Mouse (Mus musculus): ENCODE data around the gene Taf3. TPM values are rescaled to one million over a fixed set of nuclear protein-coding genes. Genes with fewer than 3 reads are reported as not detected.

The Taf3 gene
- polyA plus RNA-seq, 1 experiment from 2014 or later: 11.4 TPM

- no peak overlapping the region for H3K27ac ChIP-seq (ENCODE audit: low read depth, low read length)
- no peak overlapping the region for H3K4me2 ChIP-seq (ENCODE audit: low read length)
- H3K27me3 ChIP-seq (replicated peaks; ENCODE audit: control insufficient read depth, insufficient read depth, low read length): peaks cover 44% of the 10 kb centered on the region
- H3K36me3 ChIP-seq (ENCODE audit: control insufficient read depth, insufficient read depth, low read length): no peaks in the 10 kb centered on the region
- ATAC-seq: no peak
- WGBS: 6% methylated on average over 7 of the region's 7 CpGs
- H3K9me3 ChIP-seq (ENCODE audit: control insufficient read depth, low read length): no peaks in the 10 kb centered on the region
- no peak overlapping the region for H3K4me3 ChIP-seq (ENCODE audit: low read length)
- H3K9ac ChIP-seq (ENCODE audit: low read depth, low read length): no peak overlapping the region
- peaks cover 2% of the 10 kb centered on the region; the same call in 1 of the 2 replicates for H3K4me1 ChIP-seq (ENCODE audit: control insufficient read depth, insufficient read depth, low read depth, low read length)
Observed at GRCm38 (mm10) chr2:9892541-9892940, 155.9 kb downstream of the Taf3 start.

DNA sequence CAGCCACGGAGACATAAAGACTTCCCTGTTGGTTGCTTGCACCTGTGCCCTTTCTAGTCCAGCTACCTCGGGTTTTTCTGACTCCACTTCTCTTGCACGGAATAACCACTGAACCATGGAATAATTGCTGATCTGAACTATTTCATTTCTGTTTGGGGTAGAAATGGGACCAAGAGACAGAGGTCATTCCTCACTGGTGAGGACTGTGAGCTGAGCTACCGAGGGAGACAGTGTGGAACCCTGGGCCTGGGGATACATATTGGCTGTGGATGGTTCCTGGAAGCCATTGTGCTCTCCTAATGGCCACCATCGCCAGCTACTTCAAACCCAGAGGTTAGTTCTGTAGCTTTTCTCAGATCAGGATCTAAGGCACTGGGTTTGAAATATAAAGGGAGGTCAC, 157.5 kb downstream of the Taf3 start:
- no peak overlapping the region for H3K4me2 ChIP-seq (ENCODE audit: low read length)
- WGBS: 3% methylated on average over 5 of the region's 5 CpGs
- no peak overlapping the region for H3K4me3 ChIP-seq (ENCODE audit: low read length)
- ATAC-seq: no peak
- H3K4me1 ChIP-seq (ENCODE audit: control insufficient read depth, insufficient read depth, low read depth, low read length): peaks cover 1% of the 10 kb centered on the region; the same call in 1 of the 2 replicates
- no peak overlapping the region for H3K9ac ChIP-seq (ENCODE audit: low read depth, low read length)
- H3K27me3 ChIP-seq (replicated peaks; ENCODE audit: control insufficient read depth, insufficient read depth, low read length): peaks cover 49% of the 10 kb centered on the region
- H3K36me3 ChIP-seq (ENCODE audit: control insufficient read depth, insufficient read depth, low read length): no peaks in the 10 kb centered on the region
- H3K27ac ChIP-seq (ENCODE audit: low read depth, low read length): no peak overlapping the region
- H3K9me3 ChIP-seq (ENCODE audit: control insufficient read depth, low read length): no peaks in the 10 kb centered on the region

GRCm38 (mm10) chr2:9890251-9890650, 158.1 kb downstream of the Taf3 start:
- no peaks in the 10 kb centered on the region for H3K4me1 ChIP-seq (ENCODE audit: control insufficient read depth, insufficient read depth, low read depth, low read length)
- ATAC-seq: no peak
- peaks cover 52% of the 10 kb centered on the region for H3K27me3 ChIP-seq (replicated peaks; ENCODE audit: control insufficient read depth, insufficient read depth, low read length)
- no peak overlapping the region for H3K4me3 ChIP-seq (ENCODE audit: low read length)
- no peak overlapping the region for H3K9ac ChIP-seq (ENCODE audit: low read depth, low read length)
- no peaks in the 10 kb centered on the region for H3K9me3 ChIP-seq (ENCODE audit: control insufficient read depth, low read length)
- H3K27ac ChIP-seq (ENCODE audit: low read depth, low read length): no peak overlapping the region
- H3K36me3 ChIP-seq (ENCODE audit: control insufficient read depth, insufficient read depth, low read length): no peaks in the 10 kb centered on the region
- 5% methylated on average over 8 of the region's 8 CpGs for WGBS
- H3K4me2 ChIP-seq (ENCODE audit: low read length): no peak overlapping the region

GRCm38 (mm10) chr2:9889651-9890183, 158.7 kb downstream of the Taf3 start, which contains the start of gene Gata3:
TSS of gene Gata3 (minus strand) at chr2:9890034.
- no peak within 1 kb of the TSS for H3K9ac ChIP-seq (ENCODE audit: low read depth, low read length)
- no peak within 1 kb of the TSS for H3K27ac ChIP-seq (ENCODE audit: low read depth, low read length)
- peak within 1 kb of the TSS; percentile 39 for H3K4me2 ChIP-seq (ENCODE audit: low read length)
- H3K27me3 ChIP-seq (replicated peaks; ENCODE audit: control insufficient read depth, insufficient read depth, low read length): peaks cover 55% of the 10 kb centered on the region
- H3K9me3 ChIP-seq (ENCODE audit: control insufficient read depth, low read length): no peaks in the 10 kb centered on the region
- ATAC-seq: no peak
- under 1% methylated on average over 23 of the region's 23 CpGs for WGBS
- peak within 1 kb of the TSS; percentile 26 for H3K4me3 ChIP-seq (ENCODE audit: low read length)
- H3K4me1 ChIP-seq (ENCODE audit: control insufficient read depth, insufficient read depth, low read depth, low read length): no peaks in the 10 kb centered on the region
- H3K36me3 ChIP-seq (ENCODE audit: control insufficient read depth, insufficient read depth, low read length): no peaks in the 10 kb centered on the region

GRCm38 (mm10) chr2:9888913-9889650, 159.3 kb downstream of the Taf3 start, which contains the start of gene 9230102O04Rik:
TSS of gene 9230102O04Rik (minus strand) at chr2:9889540.
- H3K27ac ChIP-seq (ENCODE audit: low read depth, low read length): no peak within 1 kb of the TSS
- ATAC-seq: peak; percentile 74
- WGBS: under 1% methylated on average over 30 of the region's 30 CpGs
- H3K27me3 ChIP-seq (replicated peaks; ENCODE audit: control insufficient read depth, insufficient read depth, low read length): peaks cover 57% of the 10 kb centered on the region
- H3K9ac ChIP-seq (ENCODE audit: low read depth, low read length): no peak within 1 kb of the TSS
- H3K4me2 ChIP-seq (ENCODE audit: low read length): peak within 1 kb of the TSS; percentile 39
- no peaks in the 10 kb centered on the region for H3K36me3 ChIP-seq (ENCODE audit: control insufficient read depth, insufficient read depth, low read length)
- H3K4me1 ChIP-seq (ENCODE audit: control insufficient read depth, insufficient read depth, low read depth, low read length): no peaks in the 10 kb centered on the region
- no peaks in the 10 kb centered on the region for H3K9me3 ChIP-seq (ENCODE audit: control insufficient read depth, low read length)
- H3K4me3 ChIP-seq (ENCODE audit: low read length): peak within 1 kb of the TSS; percentile 26

DNA sequence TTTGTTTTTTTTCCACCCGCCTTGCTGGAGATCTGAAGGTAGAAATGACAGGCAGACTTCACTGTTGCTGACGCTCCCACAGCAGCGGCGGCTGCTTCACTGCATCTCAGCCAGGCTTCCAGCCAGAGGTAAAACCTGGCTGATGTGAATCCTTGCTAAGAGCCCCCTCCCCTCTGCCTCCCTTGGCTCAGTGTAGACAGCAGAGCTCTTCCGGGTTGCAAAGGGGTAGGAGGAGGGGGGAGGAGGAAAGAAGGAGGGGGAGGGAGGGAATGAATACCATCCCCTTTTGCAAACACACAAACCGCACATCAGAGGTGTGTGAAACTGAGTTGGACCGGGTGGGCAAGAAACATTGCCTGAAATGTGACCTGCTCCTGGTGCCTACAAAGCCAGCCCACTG, 160.8 kb downstream of the Taf3 start:
- Histone ChIP-seq H3K36me3 (ENCODE audit: control insufficient read depth, insufficient read depth, low read length) (no peaks in the 10 kb centered on the region), H3K9ac (ENCODE audit: low read depth, low read length) (no peak overlapping the region), H3K4me1 (ENCODE audit: control insufficient read depth, insufficient read depth, low read depth, low read length) (no peaks in the 10 kb centered on the region; the same call in 1 of the 2 replicates), H3K4me2 (ENCODE audit: low read length) (peak overlapping the region; percentile 10; the same call in 1 of the 2 replicates), H3K27ac (ENCODE audit: low read depth, low read length) (no peak overlapping the region), H3K9me3 (ENCODE audit: control insufficient read depth, low read length) (no peaks in the 10 kb centered on the region), H3K4me3 (ENCODE audit: low read length) (no peak overlapping the region; the same call in 1 of the 2 replicates), H3K27me3 (replicated peaks; ENCODE audit: control insufficient read depth, insufficient read depth, low read length) (peaks cover 49% of the 10 kb centered on the region)
- under 1% methylated on average over 7 of the region's 7 CpGs for whole genome bisulfite sequencing
- ATAC-seq: peak; percentile 43; the same call in 1 of the 2 replicates

DNA sequence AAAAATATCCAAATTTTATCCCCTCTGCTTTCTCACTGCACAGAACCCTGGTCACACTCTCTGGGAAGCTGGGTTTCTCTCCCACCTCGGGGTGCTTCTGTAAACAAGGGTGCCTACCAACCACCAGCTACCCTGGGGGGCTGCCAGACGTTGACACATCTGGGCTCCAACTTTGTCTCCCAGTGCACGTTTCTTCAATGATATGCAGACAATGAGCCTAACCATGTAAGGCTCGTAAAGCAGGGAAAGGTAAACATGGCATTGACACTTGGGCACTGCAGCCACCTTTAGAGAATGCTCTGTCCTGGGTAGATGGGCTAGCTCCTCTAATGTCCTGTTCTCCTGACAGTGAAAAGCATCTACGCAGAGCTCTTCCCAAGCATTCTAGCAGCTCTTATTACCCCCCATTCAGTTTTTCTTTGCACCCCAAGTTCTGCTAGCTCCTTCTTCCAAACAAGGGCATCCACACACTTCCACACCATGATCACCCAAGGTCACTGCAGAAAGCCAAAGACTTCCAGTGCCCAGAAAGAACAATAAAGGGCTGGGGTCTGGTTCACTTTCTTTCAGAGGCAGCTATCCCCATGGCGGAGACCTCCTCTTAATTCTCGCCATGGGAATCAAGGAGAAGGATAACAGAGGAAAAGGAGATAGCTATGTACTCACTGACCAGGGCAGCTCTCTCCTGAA, 161.3 kb downstream of the Taf3 start:
- H3K36me3 ChIP-seq (ENCODE audit: control insufficient read depth, insufficient read depth, low read length): no peaks in the 10 kb centered on the region
- H3K27ac ChIP-seq (ENCODE audit: low read depth, low read length): no peak overlapping the region; the same call in 1 of the 2 replicates
- no peaks in the 10 kb centered on the region for H3K9me3 ChIP-seq (ENCODE audit: control insufficient read depth, low read length)
- no peak for ATAC-seq
- H3K4me2 ChIP-seq (ENCODE audit: low read length): no peak overlapping the region
- H3K27me3 ChIP-seq (replicated peaks; ENCODE audit: control insufficient read depth, insufficient read depth, low read length): peaks cover 50% of the 10 kb centered on the region
- H3K4me3 ChIP-seq (ENCODE audit: low read length): peak overlapping the region; percentile 16
- no peak overlapping the region for H3K9ac ChIP-seq (ENCODE audit: low read depth, low read length)
- no peaks in the 10 kb centered on the region; the same call in 1 of the 2 replicates for H3K4me1 ChIP-seq (ENCODE audit: control insufficient read depth, insufficient read depth, low read depth, low read length)
- WGBS: 2% methylated on average over 7 of the region's 7 CpGs

DNA sequence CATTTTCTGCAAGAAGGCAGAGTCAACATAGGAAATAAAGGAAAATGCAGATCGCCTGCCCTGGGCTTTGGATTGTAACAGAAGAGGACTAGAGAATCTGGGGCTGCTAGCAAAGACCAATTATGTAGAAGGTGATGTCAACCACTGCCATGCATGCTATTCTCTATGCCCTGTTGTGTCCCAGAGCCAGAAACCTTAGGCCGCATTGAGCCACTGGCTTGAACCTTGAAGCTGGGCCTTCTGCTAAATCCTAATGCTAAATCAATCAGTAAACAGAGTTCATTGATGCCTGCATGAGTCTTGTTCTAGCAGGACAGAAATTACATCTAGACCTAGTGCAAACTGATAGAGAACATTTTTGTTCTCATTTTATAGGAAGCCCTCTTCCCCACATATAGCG, 162.4 kb downstream of the Taf3 start:
- no peak overlapping the region; the same call in 1 of the 2 replicates for H3K4me3 ChIP-seq (ENCODE audit: low read length)
- WGBS: 11% methylated on average over 3 of the region's 3 CpGs
- no peaks in the 10 kb centered on the region for H3K9me3 ChIP-seq (ENCODE audit: control insufficient read depth, low read length)
- H3K36me3 ChIP-seq (ENCODE audit: control insufficient read depth, insufficient read depth, low read length): no peaks in the 10 kb centered on the region
- peaks cover 2% of the 10 kb centered on the region; the same call in 1 of the 2 replicates for H3K4me1 ChIP-seq (ENCODE audit: control insufficient read depth, insufficient read depth, low read depth, low read length)
- no peak for ATAC-seq
- no peak overlapping the region; the same call in 1 of the 2 replicates for H3K27ac ChIP-seq (ENCODE audit: low read depth, low read length)
- peak overlapping the region; percentile 19; the same call in 1 of the 2 replicates for H3K4me2 ChIP-seq (ENCODE audit: low read length)
- H3K9ac ChIP-seq (ENCODE audit: low read depth, low read length): no peak overlapping the region
- peaks cover 53% of the 10 kb centered on the region for H3K27me3 ChIP-seq (replicated peaks; ENCODE audit: control insufficient read depth, insufficient read depth, low read length)

Measured in hindbrain, embryonic 16.5 days (tissue).